Mouse (Mus musculus): ENCODE measurements around the gene Cdkal1. TPM values are rescaled to one million over a fixed set of nuclear protein-coding genes. Genes with fewer than 3 reads are reported as not detected.

Cdkal1 gene
- total and polyA plus RNA-seq, 3 experiments: 8.7 to 13.7 (median 9.5) TPM

DNA sequence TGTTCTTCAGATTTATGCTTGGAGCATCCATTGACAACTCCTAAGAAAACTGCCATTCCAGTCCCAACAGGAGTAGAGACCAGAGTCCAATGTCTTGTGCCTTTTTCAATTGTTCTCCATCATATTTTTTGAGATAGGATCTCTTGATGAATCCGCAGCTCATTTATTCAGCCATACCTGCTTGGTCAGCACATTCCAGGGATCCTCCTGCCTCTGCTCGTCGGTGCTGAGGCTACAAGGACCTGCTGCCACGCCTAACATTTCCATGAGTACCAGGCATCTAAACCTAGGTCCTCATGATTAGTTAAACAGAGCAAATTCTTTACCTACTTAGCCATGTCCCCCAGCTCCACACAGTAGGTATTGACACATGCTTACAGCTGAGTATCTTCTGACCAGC is 676.2 kb downstream of the Cdkal1 start:
- Histone ChIP-seq H3K27me3 (replicated peaks) (no peaks in the 10 kb centered on the region), H3K36me3 (replicated peaks in 1 of 2; ENCODE audit: control insufficient read depth in 1 of 2, insufficient read depth in 1 of 2, low read length in 1 of 2) (no peaks in the 10 kb centered on the region), H3K4me1 (ENCODE audit: control insufficient read depth in 1 of 2, insufficient read depth in 2 of 2) (peaks cover 0 to 4% of the 10 kb centered on the region in 2 experiments; a peak in 2 of 4 replicates), H3K9ac (ENCODE audit: insufficient read depth, low read depth) (no peak overlapping the region), H3K79me2 (replicated peaks; ENCODE audit: control insufficient read depth, extremely low read depth, insufficient read depth, poor library complexity, severe bottlenecking) (no peaks in the 10 kb centered on the region), H3K4me2 (ENCODE audit: insufficient read depth, low read depth, poor library complexity, severe bottlenecking) (no peak overlapping the region), H3K4me3 (replicated peaks in 1 of 3; ENCODE audit: low read depth in 2 of 3, low read length in 2 of 3, poor library complexity in 1 of 3) (no peak overlapping the region), H3K9me3 (replicated peaks; ENCODE audit: low read length) (no peaks in the 10 kb centered on the region), H3K27ac (ENCODE audit: insufficient read depth, low read depth) (no peak overlapping the region)
- DNase-seq (ENCODE audit: extremely low read depth): no peak
- dilution Hi-C loops (cut with MboI; ENCODE audit: extremely low pct_ligation_motif_present, extremely low pct_unique_long_range_greater_than_20kb, low sequenced_read_pairs): no loop called here
- in situ Hi-C loops (cut with MboI; ENCODE audit: low pct_ligation_motif_present, low pct_unique_long_range_greater_than_20kb, low sequenced_read_pairs): no loop called here
- TF ChIP-seq RAD21 (IDR thresholded peaks at IDR 0.05; ENCODE audit: low read depth, low read length) (no peak), ZC3H11A (IDR thresholded peaks at IDR 0.05; ENCODE audit: low read depth, low read length) (no peak), NRF1 (IDR thresholded peaks at IDR 0.05; ENCODE audit: low read depth, low read length) (no peak), TCF12 (IDR thresholded peaks at IDR 0.05; ENCODE audit: low read depth, low read length) (no peak), PAX5 (IDR thresholded peaks at IDR 0.05; ENCODE audit: low read length) (no peak), MEF2A (IDR thresholded peaks at IDR 0.05; ENCODE audit: borderline replicate concordance, low read depth, low read length) (no peak)

DNA sequence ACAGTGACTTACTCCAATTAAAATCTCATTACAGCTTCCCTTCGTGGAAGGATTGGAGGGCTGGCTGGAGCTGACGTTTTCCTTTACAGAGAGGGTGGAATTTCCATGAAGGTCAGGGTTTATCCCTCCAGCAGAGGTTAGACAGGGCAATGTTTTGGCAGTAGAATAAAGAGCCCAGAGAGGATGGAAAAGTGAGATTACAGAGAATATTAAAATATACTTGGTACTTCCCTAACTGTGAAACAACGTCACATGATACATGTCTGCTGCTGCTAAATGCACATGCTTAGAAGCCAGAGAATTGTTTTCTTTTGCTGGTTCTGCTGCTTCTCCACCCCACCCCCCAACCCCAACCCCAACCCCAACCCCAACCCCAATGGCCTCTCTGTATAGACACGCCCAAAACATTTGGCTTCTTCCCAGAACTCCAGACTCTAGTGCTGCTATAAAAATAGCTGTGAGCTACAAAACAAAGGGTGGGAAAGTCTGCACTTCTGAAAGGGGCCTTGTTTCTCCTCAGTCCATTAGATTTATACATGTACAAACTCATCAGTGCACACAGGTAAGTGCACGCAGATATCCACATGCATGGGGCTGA is 677.5 kb downstream of the Cdkal1 start:
- TF ChIP-seq IRF4 (IDR thresholded peaks at IDR 0.05; ENCODE audit: low read depth, low read length) (no peak), SIN3A (IDR thresholded peaks at IDR 0.05; ENCODE audit: low read length) (no peak), PAX5 (IDR thresholded peaks at IDR 0.05; ENCODE audit: low read length) (no peak), RCOR1 (conservative IDR thresholded peaks at IDR 0.05; ENCODE audit: low read depth, low read length) (no peak), ZKSCAN1 (IDR thresholded peaks at IDR 0.05; ENCODE audit: borderline replicate concordance, low read depth, low read length) (no peak), USF2 (conservative IDR thresholded peaks at IDR 0.05; ENCODE audit: low read depth, low read length) (no peak), NRF1 (IDR thresholded peaks at IDR 0.05; ENCODE audit: low read depth, low read length) (no peak), CHD2 (IDR thresholded peaks at IDR 0.05; ENCODE audit: low read length) (no peak), GABPA (IDR thresholded peaks at IDR 0.05; ENCODE audit: insufficient replicate concordance, low read depth, low read length) (no peak)
- Histone ChIP-seq H3K79me2 (replicated peaks; ENCODE audit: control insufficient read depth, extremely low read depth, insufficient read depth, poor library complexity, severe bottlenecking) (no peaks in the 10 kb centered on the region), H3K27me3 (replicated peaks) (no peaks in the 10 kb centered on the region), H3K4me2 (ENCODE audit: insufficient read depth, low read depth, poor library complexity, severe bottlenecking) (no peak overlapping the region), H3K9me3 (replicated peaks; ENCODE audit: low read length) (no peaks in the 10 kb centered on the region), H3K9ac (ENCODE audit: insufficient read depth, low read depth) (no peak overlapping the region), H3K4me1 (ENCODE audit: control insufficient read depth in 1 of 2, insufficient read depth in 2 of 2) (no peaks in the 10 kb centered on the region), H3K27ac (ENCODE audit: insufficient read depth, low read depth) (no peak overlapping the region), H3K4me3 (replicated peaks in 1 of 3; ENCODE audit: low read depth in 2 of 3, low read length in 2 of 3, poor library complexity in 1 of 3) (no peak overlapping the region), H3K36me3 (replicated peaks in 1 of 2; ENCODE audit: control insufficient read depth in 1 of 2, insufficient read depth in 1 of 2, low read length in 1 of 2) (no peaks in the 10 kb centered on the region)
- DNase-seq (ENCODE audit: extremely low read depth): no peak
- in situ Hi-C loops (cut with MboI; ENCODE audit: low pct_ligation_motif_present, low pct_unique_long_range_greater_than_20kb, low sequenced_read_pairs) (no loop called here), dilution Hi-C loops (cut with MboI; ENCODE audit: extremely low pct_ligation_motif_present, extremely low pct_unique_long_range_greater_than_20kb, low sequenced_read_pairs) (no loop called here)
